In the genomic region with DNA sequence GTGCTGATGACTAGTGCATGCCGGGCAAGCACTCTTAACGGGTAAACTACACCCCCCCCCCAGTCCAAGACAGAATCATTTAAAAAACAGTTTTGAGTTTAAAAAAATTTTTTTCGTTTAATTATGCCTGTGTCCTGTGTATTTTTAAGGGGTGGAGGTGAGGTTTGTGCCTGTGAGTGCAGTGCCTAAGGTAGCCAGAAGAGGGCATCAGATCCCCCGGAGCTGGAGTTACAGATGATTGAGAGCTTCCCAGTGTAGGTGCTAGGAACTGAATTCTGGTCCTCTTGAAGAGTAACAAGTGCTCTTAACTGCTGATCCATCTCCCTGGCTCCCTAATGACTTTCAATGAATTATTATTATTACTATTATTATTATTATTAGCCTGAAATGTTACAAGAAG, we compare ENCODE assay signal across 18 mouse cellular contexts. TPM values are rescaled to one million over a fixed set of nuclear protein-coding genes. Genes with fewer than 3 reads are reported as not detected.
DNase-seq lines count a peak whose midpoint lies in the region; ATAC-seq and TF ChIP-seq lines count a peak whose summit lies in the region.
"Had no signal": no experiment of that assay in that cellular context is flagged by ENCODE, and none has a peak within 500 bp of the region (broad histone marks: within the 10 kb centered on the region; RNA-seq: fewer than 3 reads in every experiment).

No protein-coding gene starts in this region.

- H3K27me3 ChIP-seq in kidney, postnatal 0 days (ENCODE audit: insufficient read depth, low read length) = no peaks in the 10 kb centered on the region
- H3K27me3 ChIP-seq: embryonic facial prominence, embryonic 15.5 days; forebrain, embryonic 15.5 days; hindbrain, embryonic 15.5 days; limb, embryonic 13.5 days; midbrain, embryonic 15.5 days; neural tube, embryonic 13.5 days had no signal

- no peak for TF ChIP-seq POLR2A in bone marrow, adult 2 months (IDR thresholded peaks at IDR 0.05; ENCODE audit: borderline replicate concordance, control insufficient read depth, low read depth, low read length)

- H3K27ac ChIP-seq in kidney, postnatal 0 days = no peak overlapping the region
- no peak overlapping the region for H3K27ac ChIP-seq in bone marrow, adult 2 months (ENCODE audit: control insufficient read depth, insufficient read depth, low read depth, low read length, poor library complexity)
- H3K27ac ChIP-seq: embryonic facial prominence, embryonic 15.5 days; forebrain, embryonic 15.5 days; hindbrain, embryonic 15.5 days; limb, embryonic 13.5 days; midbrain, embryonic 15.5 days; neural tube, embryonic 13.5 days had no signal

- H3K4me3 ChIP-seq in kidney, postnatal 0 days (replicated peaks; ENCODE audit: low read depth, low read length) = no peak overlapping the region
- H3K4me3 ChIP-seq in bone marrow, adult 2 months (replicated peaks; ENCODE audit: control insufficient read depth, low read depth, low read length) = no peak overlapping the region
- H3K4me3 ChIP-seq: embryonic facial prominence, embryonic 15.5 days; forebrain, embryonic 15.5 days; hindbrain, embryonic 15.5 days; limb, embryonic 13.5 days; midbrain, embryonic 15.5 days; neural tube, embryonic 13.5 days had no signal

- peak; percentile 22; the same call in 1 of the 2 replicates for TF ChIP-seq CTCF in kidney, postnatal 0 days (IDR thresholded peaks at IDR 0.05; ENCODE audit: low read depth)
- TF ChIP-seq CTCF in bone marrow, adult 2 months (IDR thresholded peaks at IDR 0.05; ENCODE audit: control insufficient read depth, insufficient read depth, low read length) = peak; percentile 40; the same call in 1 of the 2 replicates

- no peaks in the 10 kb centered on the region for H3K9me3 ChIP-seq in kidney, postnatal 0 days (replicated peaks; ENCODE audit: low read length)
- H3K9me3 ChIP-seq: embryonic facial prominence, embryonic 15.5 days; forebrain, embryonic 15.5 days; G1E; hindbrain, embryonic 15.5 days; limb, embryonic 13.5 days; midbrain, embryonic 15.5 days; neural tube, embryonic 13.5 days had no signal

- no peak for DNase-seq in kidney, postnatal 0 days (ENCODE audit: low spot score)
- DNase-seq in kidney, postnatal 25 days = no peak
- peak; percentile 13 for DNase-seq in thymus, postnatal 14 days
- DNase-seq in thymus, postnatal 10 days (ENCODE audit: low spot score in 2 of 2) = no peak
- DNase-seq in ovary, postnatal 14 days (ENCODE audit: low spot score) = no peak
- no peak for DNase-seq in left cerebral cortex, adult 8-10 months (ENCODE audit: low spot score in 2 of 2)
- DNase-seq: gastrocnemius, postnatal 10 days; lung, postnatal 36 days had no signal

- H3K9ac ChIP-seq in kidney, postnatal 0 days (ENCODE audit: low read depth, low read length) = no peak overlapping the region
- H3K9ac ChIP-seq: embryonic facial prominence, embryonic 15.5 days; forebrain, embryonic 15.5 days; hindbrain, embryonic 15.5 days; limb, embryonic 13.5 days; midbrain, embryonic 15.5 days; neural tube, embryonic 13.5 days had no signal

- ATAC-seq in kidney, postnatal 0 days (replicated peaks; ENCODE audit: low FRiP score, low read depth) = no peak
- ATAC-seq: forebrain, embryonic 15.5 days; midbrain, embryonic 15.5 days had no signal

- no peaks in the 10 kb centered on the region for H3K4me1 ChIP-seq in kidney, postnatal 0 days (replicated peaks; ENCODE audit: insufficient read depth, low read length)
- peaks cover 3% of the 10 kb centered on the region for H3K4me1 ChIP-seq in bone marrow, adult 2 months (ENCODE audit: control insufficient read depth, insufficient read depth, low read length)
- H3K4me1 ChIP-seq: embryonic facial prominence, embryonic 15.5 days; forebrain, embryonic 15.5 days; hindbrain, embryonic 15.5 days; limb, embryonic 13.5 days; midbrain, embryonic 15.5 days had no signal

- 0 out of 2 replicates have a peak, but pooled peaks cover 4% of the 10 kb centered on the region for H3K36me3 ChIP-seq in kidney, postnatal 0 days (ENCODE audit: insufficient read depth, low read length)
- H3K36me3 ChIP-seq: midbrain, embryonic 15.5 days had no signal

- H3K4me2 ChIP-seq in kidney, postnatal 0 days (ENCODE audit: low read length) = no peak overlapping the region
- H3K4me2 ChIP-seq: embryonic facial prominence, embryonic 15.5 days; forebrain, embryonic 15.5 days; hindbrain, embryonic 15.5 days; limb, embryonic 13.5 days; midbrain, embryonic 15.5 days; neural tube, embryonic 13.5 days had no signal

- 95% methylated on average over 4 of the region's 4 CpGs for WGBS in kidney, postnatal 0 days
- 88% methylated on average over 4 of the region's 4 CpGs for WGBS in bone marrow, adult 2 months

RNA-seq across cellular contexts. Expression of gene Gm10273, which starts 16.7 kb away (rescaled TPM):
- polyA plus RNA-seq in kidney, postnatal 0 days (2015; fragmentation: Nextera tagmentation; extraction: Ambion mirVana) = 7.4 and 10.0 TPM in 2 replicates
- polyA plus RNA-seq in bone marrow, adult 2 months (2011; ENCODE audit: insufficient read depth, insufficient read length, low replicate concordance, missing spikeins) = 12.5 and 45.2 TPM in 2 replicates
- 10 to 100 TPM; 21.7 to 56.4 (median 45.6) TPM for total RNA-seq in left cerebral cortex, adult 8-10 months (2022)
- polyA plus RNA-seq: embryonic facial prominence, embryonic 15.5 days; forebrain, embryonic 15.5 days; neural tube, embryonic 13.5 days had no signal

RNA-seq across cellular contexts. Expression of gene Pla2g12b, which starts 24.7 kb away (rescaled TPM):
- polyA plus RNA-seq in kidney, postnatal 0 days (2015; fragmentation: Nextera tagmentation; extraction: Ambion mirVana) = 0.33 and 0.38 TPM in 2 replicates
- not detected in 2 replicates for polyA plus RNA-seq in bone marrow, adult 2 months (2011; ENCODE audit: insufficient read depth, insufficient read length, low replicate concordance, missing spikeins)
- total RNA-seq in left cerebral cortex, adult 8-10 months (2022) = not detected
- total RNA-seq: adrenal gland, adult 18-20 months; G1E; layer of hippocampus, postnatal 25 days had no signal
- polyA plus RNA-seq: forebrain, embryonic 15.5 days; G1E; hindbrain, embryonic 15.5 days; limb, embryonic 13.5 days; midbrain, embryonic 15.5 days; neural tube, embryonic 13.5 days had no signal

RNA-seq across cellular contexts. Expression of gene P4ha1, which starts 55.6 kb away (rescaled TPM):
- 27.9 and 31.3 TPM in 2 replicates for polyA plus RNA-seq in kidney, postnatal 0 days (2015; fragmentation: Nextera tagmentation; extraction: Ambion mirVana)
- 6.2 and 12.4 TPM in 2 replicates for polyA plus RNA-seq in bone marrow, adult 2 months (2011; ENCODE audit: insufficient read depth, insufficient read length, low replicate concordance, missing spikeins)
- total RNA-seq in left cerebral cortex, adult 8-10 months (2022) = 10 to 100 TPM; 30.4 to 37.8 (median 35.9) TPM
